Mouse (Mus musculus) liver, postnatal 0 days (tissue): ENCODE measurements at regions not wholly inside any gene's neighbourhood (a gene's known extent, or its start where the extent isn't known, plus 50 kb on each side); places are given as distances from the start of the nearest gene placed in this dataset.

Source experiments
- CTCF ChIP-seq: sonication (generic); IDR thresholded peaks from 2 replicates; pipeline ENCODE4 v1.5.1; 2016; ENCODE audit warnings: antibody characterized with exemption, low read depth
- EP300 ChIP-seq: IDR thresholded peaks from 2 replicates; pipeline ENCODE4 v1.6.1; 2016; ENCODE audit warnings: antibody characterized with exemption, low read depth, mild to moderate bottlenecking

GRCm38 (mm10) chr9:68122266-68122665 is 282.1 kb downstream of the Vps13c start:
- no peak for TF ChIP-seq EP300
- TF ChIP-seq CTCF: no peak
